Mouse (Mus musculus) naive thymus-derived CD4-positive, alpha-beta T cell, adult 2 months (primary cell): ENCODE measurements around the gene Kif3a.

Experiments used
- DNase-seq: peaks from one replicate; pipeline ENCODE4 v3.0.0-alpha.2; 2011; ENCODE audit warnings: low read depth

The Kif3a gene

GRCm38 (mm10) chr11:53651441-53651840 is 84.3 kb downstream of the Kif3a start:
- DNase-seq, result no peak
